Mouse (Mus musculus): Measurements from ENCODE around the gene Aurkaip1.
A peak's percentile ranks its signal among the peaks of the same experiment; 100 is the strongest.
"Not testable (repeated sequence)": the region's sequence is repeated elsewhere in the genome, so short reads cannot be mapped to it uniquely, and the experiment has no call there.

Aurkaip1 gene

DNA sequence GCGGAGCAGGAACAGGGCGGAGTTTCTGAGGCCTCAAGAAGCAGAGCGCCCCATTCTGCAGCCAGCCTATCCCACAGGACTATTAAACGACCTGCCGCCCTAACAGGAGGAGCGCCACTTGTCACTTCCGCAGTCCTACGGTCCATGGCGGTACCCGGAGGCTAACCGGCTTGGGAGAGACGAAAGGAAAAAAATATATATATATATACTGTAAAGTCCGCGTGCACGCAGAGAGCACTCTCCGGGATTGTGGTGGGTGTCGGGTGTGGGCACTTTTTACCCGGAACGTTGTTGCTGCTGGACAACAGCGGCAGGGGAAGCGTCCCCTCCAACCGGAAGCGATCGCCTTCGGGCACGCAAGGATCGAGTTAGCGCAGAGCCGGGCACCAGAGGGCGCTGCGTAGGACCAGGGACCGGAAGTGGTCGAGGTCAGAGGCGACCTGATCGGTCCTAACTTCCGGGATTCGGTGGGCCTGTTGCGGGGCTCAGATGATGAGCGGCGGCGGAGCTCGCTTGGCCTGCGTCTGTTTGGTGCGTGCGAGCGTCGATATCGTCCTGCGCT, at the start of gene Aurkaip1:
TSS of gene Aurkaip1 (plus strand) at position 68 of the 562 bp plus-strand sequence.
- DNase-seq (ENCODE audit: extremely low spot score): peak; percentile 97

DNA sequence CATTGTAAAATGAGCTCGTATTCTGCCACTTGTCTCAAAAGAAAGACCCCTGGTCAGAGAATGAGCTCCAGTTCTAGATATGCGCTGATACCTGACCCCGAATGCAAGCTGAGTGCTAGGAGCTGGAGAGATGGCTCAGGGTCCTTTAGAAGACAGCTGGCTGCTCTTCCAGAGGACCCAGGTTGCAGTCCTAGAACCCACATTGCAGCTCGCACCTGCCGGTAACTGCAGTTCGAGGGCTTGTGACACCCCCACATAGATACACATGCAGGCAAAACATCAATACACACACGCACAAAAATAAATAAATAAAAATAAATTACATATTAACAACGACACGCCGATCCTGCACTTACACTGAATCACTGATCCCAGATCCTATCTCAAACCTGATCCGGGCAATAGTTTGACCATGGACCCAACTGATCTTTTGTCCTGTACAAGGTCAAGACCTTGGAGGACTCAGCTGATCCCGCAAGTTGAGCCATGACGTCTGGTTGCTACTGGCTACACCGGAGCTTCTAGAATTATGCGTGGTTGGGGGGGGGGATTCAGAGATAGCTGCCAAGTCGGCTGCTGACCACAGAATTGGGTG, 47.5 kb upstream of the Aurkaip1 start:
- DNase-seq (ENCODE audit: extremely low spot score): no peak

DNA sequence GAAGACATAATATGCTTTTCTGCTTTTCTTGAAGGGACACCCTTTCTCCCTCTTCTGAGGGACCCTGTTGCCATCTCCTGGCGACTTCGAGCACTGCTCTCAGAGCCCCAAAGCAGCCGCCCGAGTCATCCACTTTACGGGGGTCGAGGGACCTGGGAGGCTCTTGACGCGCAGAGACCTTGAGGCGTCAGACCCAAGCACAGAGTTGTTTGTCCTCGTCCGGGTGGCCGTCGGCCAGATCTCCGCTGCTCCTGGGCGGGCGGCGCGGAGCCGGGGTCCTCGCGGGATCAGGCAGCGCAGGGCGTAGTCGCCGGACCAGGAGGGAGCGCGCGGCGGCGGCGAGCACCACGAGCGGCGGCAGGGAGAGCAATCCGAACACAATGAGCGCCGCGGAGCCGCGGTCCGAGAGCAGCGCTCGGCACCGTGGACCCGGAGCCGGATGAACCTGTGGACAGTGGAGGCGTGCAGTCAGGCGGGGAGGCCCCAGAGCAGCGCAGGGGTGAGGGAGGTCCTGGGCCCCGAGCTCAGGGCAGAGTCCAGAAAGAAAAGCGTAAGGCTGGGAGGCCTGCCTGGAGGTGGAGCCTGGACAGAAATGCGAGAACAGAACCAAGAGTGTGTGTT, 46.9 kb upstream of the Aurkaip1 start:
- DNase-seq (ENCODE audit: extremely low spot score): peak; percentile 83

DNA sequence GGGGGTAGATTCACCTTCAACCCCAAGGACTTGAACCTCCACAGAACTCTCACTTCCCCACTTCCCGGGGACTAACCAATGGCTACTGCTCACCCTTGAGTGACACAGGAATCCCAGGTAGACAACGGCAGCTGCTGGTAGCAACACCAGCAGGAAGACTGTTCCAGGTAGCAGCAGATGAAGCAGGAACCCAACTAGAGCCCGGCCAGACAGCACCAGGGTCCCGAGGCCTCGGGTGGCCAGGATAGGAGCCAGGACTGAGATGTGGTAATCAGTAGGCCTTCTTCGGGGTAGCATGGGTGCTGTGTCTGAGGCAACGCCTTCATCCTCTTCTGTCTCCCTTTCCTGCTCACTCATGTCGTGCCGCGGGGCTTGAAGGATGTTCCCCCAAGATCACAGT, 45.8 kb upstream of the Aurkaip1 start:
- DNase-seq (ENCODE audit: extremely low spot score): no peak

- DNase-seq (ENCODE audit: extremely low spot score): no peak
Measured at GRCm38 (mm10) chr4:155785819-155786218, 45.3 kb upstream of the Aurkaip1 start, which contains the start of gene Tmem88b. Gene Tmem88b (minus strand): TSS chr4:155785874.

GRCm38 (mm10) chr4:155788300-155788699, 42.8 kb upstream of the Aurkaip1 start:
- no peak for DNase-seq (ENCODE audit: extremely low spot score)

- not testable (repeated sequence) for DNase-seq (ENCODE audit: extremely low spot score)
Measured at GRCm38 (mm10) chr4:155788833-155789232, 42.2 kb upstream of the Aurkaip1 start.

DNA sequence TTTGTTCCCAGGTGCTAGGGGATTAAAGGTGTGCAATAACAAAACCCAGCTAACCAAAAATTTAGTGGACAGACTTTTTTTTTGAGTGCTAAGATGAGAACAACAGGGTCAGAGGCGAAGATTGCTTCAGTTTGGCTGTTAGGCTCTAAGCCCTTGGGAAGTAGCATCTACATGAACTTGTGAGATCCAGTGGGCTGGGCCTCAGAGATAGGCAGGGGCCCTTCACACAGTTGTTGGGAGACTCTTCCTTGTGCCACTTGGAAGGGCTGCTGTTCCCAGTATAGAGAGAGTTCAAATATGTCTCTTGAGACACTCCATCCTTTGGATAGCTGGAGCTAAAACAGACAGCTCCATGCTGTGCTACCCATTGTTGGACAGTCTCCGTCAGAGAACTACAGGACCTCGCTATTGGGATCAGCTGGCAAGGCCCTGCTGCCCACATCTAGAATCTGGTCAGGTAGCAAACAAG, 41.0 kb upstream of the Aurkaip1 start, which contains the start of gene Ankrd65:
TSS of gene Ankrd65 (plus strand) at position 419 of the 469 bp plus-strand sequence.
- no peak for DNase-seq (ENCODE audit: extremely low spot score)

- no peak for DNase-seq (ENCODE audit: extremely low spot score)
Measured at GRCm38 (mm10) chr4:155790650-155791161, 40.4 kb upstream of the Aurkaip1 start.

GRCm38 (mm10) chr4:155791240-155791933, 39.7 kb upstream of the Aurkaip1 start:
- no peak for DNase-seq (ENCODE audit: extremely low spot score)

DNA sequence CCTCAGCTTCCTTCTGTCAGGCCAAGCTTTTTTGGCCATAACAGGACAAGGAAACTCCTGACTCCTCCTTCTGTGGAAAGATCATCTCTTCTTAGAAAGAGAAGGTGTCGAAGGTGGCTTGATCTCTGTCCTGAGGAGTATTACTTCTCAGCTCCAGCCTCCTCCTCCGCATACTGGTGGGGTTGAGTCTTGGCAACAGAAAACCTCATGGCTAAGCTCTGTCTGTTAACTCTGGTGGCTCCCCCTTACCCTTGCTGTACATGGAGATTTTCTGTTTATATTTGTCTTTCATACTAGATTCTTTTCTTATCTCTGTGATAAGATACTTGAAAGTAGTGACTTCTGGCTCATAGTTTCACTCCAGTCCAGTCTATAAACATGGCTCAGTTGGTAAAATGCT, 37.3 kb upstream of the Aurkaip1 start:
- DNase-seq (ENCODE audit: extremely low spot score): no peak

GRCm38 (mm10) chr4:155802075-155802474, 29.0 kb upstream of the Aurkaip1 start:
- DNase-seq (ENCODE audit: extremely low spot score): no peak

- peak; percentile 48 for DNase-seq (ENCODE audit: extremely low spot score)
Measured at GRCm38 (mm10) chr4:155802741-155803339, 28.2 kb upstream of the Aurkaip1 start, which contains the start of gene Mrpl20. Gene Mrpl20 (plus strand): TSS chr4:155802878.

DNA sequence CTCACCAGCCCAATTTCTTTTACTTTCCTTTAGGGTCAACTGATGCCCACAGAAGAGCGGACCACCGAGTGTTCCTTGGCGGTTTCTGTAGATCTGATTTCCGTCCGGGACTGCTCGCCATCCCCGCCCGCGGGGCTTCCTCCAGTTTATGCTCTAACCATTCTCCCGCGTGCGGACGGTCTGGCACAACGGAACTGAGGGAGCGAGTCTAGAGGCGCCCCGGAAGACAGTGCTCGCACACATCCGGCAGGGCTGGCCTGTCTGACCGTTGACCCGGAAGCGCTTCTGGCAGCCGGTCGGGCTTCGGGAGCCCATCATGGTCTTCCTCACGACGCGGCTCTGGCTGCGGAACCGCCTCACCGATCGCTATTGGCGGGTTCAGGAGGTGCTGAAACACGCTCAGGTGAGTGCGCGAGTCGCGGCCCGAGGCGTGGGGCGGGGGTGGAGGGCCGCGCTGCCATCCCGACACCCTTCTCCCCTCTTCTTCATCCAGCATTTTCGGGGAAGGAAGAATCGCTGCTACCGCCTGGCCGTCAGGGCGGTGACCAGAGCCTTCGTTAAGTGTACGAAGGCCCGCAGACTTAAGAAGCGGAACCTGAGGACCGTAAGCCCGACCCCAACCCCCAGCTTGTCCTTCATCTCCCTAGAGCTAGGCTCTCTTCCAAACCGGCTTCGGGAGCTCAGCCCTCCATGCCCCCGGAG, 27.6 kb upstream of the Aurkaip1 start:
- DNase-seq (ENCODE audit: extremely low spot score): peak; percentile 96

- no peak for DNase-seq (ENCODE audit: extremely low spot score)
Measured at GRCm38 (mm10) chr4:155807841-155808240, 23.2 kb upstream of the Aurkaip1 start.

GRCm38 (mm10) chr4:155811929-155812664, 19.0 kb upstream of the Aurkaip1 start, which contains the start of gene Ccnl2:
Gene Ccnl2 (plus strand): TSS chr4:155812489.
- DNase-seq (ENCODE audit: extremely low spot score): peak; percentile 96

DNA sequence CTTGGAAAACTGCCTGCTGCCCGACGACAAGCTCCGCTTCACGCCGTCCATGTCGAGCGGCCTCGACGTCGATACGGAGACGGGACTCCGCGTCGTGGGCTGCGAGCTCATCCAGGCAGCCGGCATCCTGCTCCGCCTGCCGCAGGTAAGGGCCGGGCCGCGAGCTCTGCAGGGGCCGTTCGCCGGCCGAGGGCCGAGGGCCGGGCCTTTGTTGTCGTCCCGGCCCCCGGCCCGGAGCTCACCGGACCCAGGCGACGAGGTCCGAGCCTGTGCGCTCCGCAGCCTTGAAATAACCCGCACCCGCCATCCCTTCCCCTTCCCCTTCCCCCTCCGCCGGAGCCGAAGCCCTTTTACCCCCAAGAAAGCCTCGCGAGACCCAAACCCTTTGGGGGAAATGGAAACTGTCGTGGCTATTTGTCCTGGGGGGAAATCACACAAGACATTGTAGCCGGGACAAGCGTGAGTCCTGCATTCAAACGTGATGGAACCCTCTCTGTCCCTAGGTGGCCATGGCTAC, 18.3 kb upstream of the Aurkaip1 start:
- peak; percentile 41 for DNase-seq (ENCODE audit: extremely low spot score)

- no peak for DNase-seq (ENCODE audit: extremely low spot score)
Measured at GRCm38 (mm10) chr4:155817533-155817932, 13.5 kb upstream of the Aurkaip1 start.

DNA sequence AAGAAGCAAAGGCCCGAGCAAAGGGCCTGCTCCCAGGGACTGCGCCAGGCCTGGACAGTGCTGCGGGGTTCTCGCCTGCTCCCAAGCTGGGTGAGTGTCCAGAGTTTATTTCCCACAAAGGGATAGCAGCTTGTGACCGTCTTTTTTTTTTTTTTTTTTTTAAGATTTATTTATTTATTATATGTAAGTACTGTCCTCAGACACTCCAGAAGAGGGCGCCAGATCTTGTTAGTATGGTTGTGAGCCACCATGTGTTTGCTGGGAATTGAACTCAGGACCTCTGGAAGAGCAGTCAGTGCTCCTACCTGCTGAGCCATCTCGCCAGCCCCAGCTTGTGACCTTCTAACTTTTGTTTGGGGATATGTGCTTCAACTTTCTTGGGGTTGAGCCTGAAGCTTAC, 10.0 kb upstream of the Aurkaip1 start:
- no peak for DNase-seq (ENCODE audit: extremely low spot score)

DNA sequence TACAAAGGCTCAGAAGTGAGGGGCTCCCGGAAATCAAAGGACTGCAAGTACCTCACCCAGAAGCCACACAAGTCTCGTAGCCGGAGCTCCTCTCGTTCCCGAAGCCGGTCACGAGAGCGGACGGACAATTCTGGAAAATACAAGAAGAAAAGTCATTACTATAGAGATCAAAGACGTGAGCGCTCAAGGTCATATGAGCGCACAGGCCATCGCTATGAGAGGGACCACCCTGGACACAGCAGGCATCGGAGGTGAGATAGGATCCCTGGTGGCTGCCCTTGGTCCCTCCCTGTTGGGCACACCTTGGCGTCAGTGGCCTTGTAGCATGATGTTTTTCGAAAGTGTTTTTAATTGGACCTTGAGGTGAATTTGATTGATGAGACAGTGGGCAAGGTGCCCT, 7.6 kb upstream of the Aurkaip1 start:
- DNase-seq (ENCODE audit: extremely low spot score): no peak

Data from embryo, embryonic 9.5 days (tissue).